In genomic region chrX:8115275-8115674, GRCm38 (mm10) we compare ENCODE assay signal across 17 mouse cellular contexts. TPM values are rescaled to one million over a fixed set of nuclear protein-coding genes. Genes with fewer than 3 reads are reported as not detected.
DNase-seq lines count a peak whose midpoint lies in the region; ATAC-seq and TF ChIP-seq lines count a peak whose summit lies in the region.
"Had no signal": no experiment of that assay in that cellular context is flagged by ENCODE, and none has a peak within 500 bp of the region (broad histone marks: within the 10 kb centered on the region; RNA-seq: fewer than 3 reads in every experiment).

No protein-coding gene starts in this region.

- no peak overlapping the region for H3K4me3 ChIP-seq in kidney, postnatal 0 days (replicated peaks; ENCODE audit: low read depth, low read length)
- H3K4me3 ChIP-seq in kidney, embryonic 14.5 days (ENCODE audit: low read length) = no peak overlapping the region
- H3K4me3 ChIP-seq: forebrain, embryonic 12.5 days had no signal

- H3K27me3 ChIP-seq in kidney, postnatal 0 days (ENCODE audit: insufficient read depth, low read length) = no peaks in the 10 kb centered on the region
- H3K27me3 ChIP-seq in kidney, embryonic 14.5 days (ENCODE audit: control insufficient read depth, insufficient read depth, low read length) = no peaks in the 10 kb centered on the region
- H3K27me3 ChIP-seq: forebrain, embryonic 12.5 days had no signal

- DNase-seq in kidney, postnatal 0 days (ENCODE audit: low spot score) = peak; percentile 4
- DNase-seq in 3T3-L1 (ENCODE audit: low read depth, low spot score) = peak; percentile 47
- DNase-seq in urinary bladder, postnatal 36 days (ENCODE audit: low spot score in 2 of 2) = no peak
- DNase-seq in urinary bladder, postnatal 4 days (ENCODE audit: low spot score in 2 of 2) = no peak
- DNase-seq: cerebellum, adult 9-11 months; gastrocnemius, postnatal 25 days; heart, postnatal 36 days; kidney, adult 8-10 months; kidney, postnatal 4 days; retina, postnatal 1 day; right cerebral cortex, postnatal 4 days had no signal

- no peak overlapping the region for H3K4me2 ChIP-seq in kidney, postnatal 0 days (ENCODE audit: low read length)
- H3K4me2 ChIP-seq in kidney, embryonic 14.5 days (replicated peaks; ENCODE audit: low read depth, low read length) = no peak overlapping the region
- H3K4me2 ChIP-seq: forebrain, embryonic 12.5 days; heart, embryonic 11.5 days had no signal

- no peak overlapping the region for H3K9ac ChIP-seq in kidney, postnatal 0 days (ENCODE audit: low read depth, low read length)
- H3K9ac ChIP-seq in kidney, embryonic 14.5 days (ENCODE audit: low read depth, low read length) = no peak overlapping the region
- H3K9ac ChIP-seq: forebrain, embryonic 12.5 days had no signal

- H3K27ac ChIP-seq in kidney, postnatal 0 days = no peak overlapping the region
- no peak overlapping the region for H3K27ac ChIP-seq in kidney, embryonic 14.5 days (ENCODE audit: low read depth, low read length)
- H3K27ac ChIP-seq: forebrain, embryonic 12.5 days; hindbrain, postnatal 0 days had no signal

- no peak for ATAC-seq in kidney, postnatal 0 days (replicated peaks; ENCODE audit: low FRiP score, low read depth)
- ATAC-seq in kidney, embryonic 14.5 days (ENCODE audit: low FRiP score, low TSS enrichment) = no peak
- peak; percentile 65 for ATAC-seq in CD4-positive, CD25-positive, alpha-beta regulatory T cell, adult 4 months
- ATAC-seq in erythroblast, adult 5-6 weeks (replicated peaks; ENCODE audit: low FRiP score, poor library complexity, severe bottlenecking) = peak; percentile 69
- ATAC-seq: hindbrain, postnatal 0 days had no signal

- WGBS in kidney, postnatal 0 days = 78% methylated on average over 4 of the region's 4 CpGs
- 78% methylated on average over 4 of the region's 4 CpGs for WGBS in kidney, embryonic 14.5 days

- peak; percentile 34; the same call in 1 of the 2 replicates for TF ChIP-seq CTCF in kidney, postnatal 0 days (IDR thresholded peaks at IDR 0.05; ENCODE audit: low read depth)

- H3K4me1 ChIP-seq in kidney, postnatal 0 days (replicated peaks; ENCODE audit: insufficient read depth, low read length) = no peaks in the 10 kb centered on the region
- no peaks in the 10 kb centered on the region for H3K4me1 ChIP-seq in kidney, embryonic 14.5 days (ENCODE audit: control insufficient read depth, insufficient read depth, low read length)
- H3K4me1 ChIP-seq: forebrain, embryonic 12.5 days had no signal

- no peaks in the 10 kb centered on the region for H3K9me3 ChIP-seq in kidney, postnatal 0 days (replicated peaks; ENCODE audit: low read length)
- no peaks in the 10 kb centered on the region for H3K9me3 ChIP-seq in kidney, embryonic 14.5 days (ENCODE audit: control insufficient read depth, low read length)
- H3K9me3 ChIP-seq: forebrain, embryonic 12.5 days had no signal

- H3K36me3 ChIP-seq in kidney, postnatal 0 days (ENCODE audit: insufficient read depth, low read length) = no peaks in the 10 kb centered on the region
- H3K36me3 ChIP-seq in kidney, embryonic 14.5 days (ENCODE audit: control insufficient read depth, insufficient read depth, low read length) = no peaks in the 10 kb centered on the region
- H3K36me3 ChIP-seq: forebrain, embryonic 12.5 days had no signal

RNA-seq across cellular contexts. Expression of gene Wdr13, which starts 17.4 kb away (rescaled TPM):
- 17.9 and 19.5 TPM in 2 replicates for polyA plus RNA-seq in kidney, postnatal 0 days (2015; fragmentation: Nextera tagmentation; extraction: Ambion mirVana)
- polyA plus RNA-seq in kidney, embryonic 14.5 days (2014; fragmentation: Nextera tagmentation; extraction: Ambion mirVana) = 19.3 and 21.3 TPM in 2 replicates
- polyA plus RNA-seq in CD4-positive, CD25-positive, alpha-beta regulatory T cell, adult 4 months (2017; shearing (Covaris generic)) = 10 to 100 TPM; 19.1 to 33.8 TPM
- 3.1 and 7.7 TPM in 2 replicates for total RNA-seq in erythroblast, adult 5-6 weeks (2015; ENCODE audit: low replicate concordance)
- 7.9 and 15.5 TPM in 2 replicates for total RNA-seq in erythroblast, adult 5-6 weeks (2017; ENCODE audit: low replicate concordance)

RNA-seq across cellular contexts. Expression of gene Was, which starts 25.0 kb away (rescaled TPM):
- polyA plus RNA-seq in kidney, postnatal 0 days (2015; fragmentation: Nextera tagmentation; extraction: Ambion mirVana) = 0.16 and 0.28 TPM in 2 replicates
- polyA plus RNA-seq in kidney, embryonic 14.5 days (2014; fragmentation: Nextera tagmentation; extraction: Ambion mirVana) = 0.27 and 0.51 TPM in 2 replicates
- 10 to 100 TPM; 13.9 to 22.0 TPM for polyA plus RNA-seq in CD4-positive, CD25-positive, alpha-beta regulatory T cell, adult 4 months (2017; shearing (Covaris generic))
- 24.4 and 27.2 TPM in 2 replicates for total RNA-seq in erythroblast, adult 5-6 weeks (2015; ENCODE audit: low replicate concordance)
- total RNA-seq in erythroblast, adult 5-6 weeks (2017; ENCODE audit: low replicate concordance) = 19.1 and 27.3 TPM in 2 replicates

RNA-seq across cellular contexts. Expression of gene Rbm3, which starts 30.4 kb away (rescaled TPM):
- polyA plus RNA-seq in kidney, postnatal 0 days (2015; fragmentation: Nextera tagmentation; extraction: Ambion mirVana) = 766 and 794 TPM in 2 replicates
- 606 and 668 TPM in 2 replicates for polyA plus RNA-seq in kidney, embryonic 14.5 days (2014; fragmentation: Nextera tagmentation; extraction: Ambion mirVana)
- polyA plus RNA-seq in CD4-positive, CD25-positive, alpha-beta regulatory T cell, adult 4 months (2017; shearing (Covaris generic)) = 100 to 1,000 TPM; 519 to 666 TPM
- 309 and 358 TPM in 2 replicates for total RNA-seq in erythroblast, adult 5-6 weeks (2015; ENCODE audit: low replicate concordance)
- 298 and 314 TPM in 2 replicates for total RNA-seq in erythroblast, adult 5-6 weeks (2017; ENCODE audit: low replicate concordance)

RNA-seq across cellular contexts. Expression of gene Suv39h1, which starts 40.7 kb away (rescaled TPM):
- 32.5 and 34.1 TPM in 2 replicates for polyA plus RNA-seq in kidney, postnatal 0 days (2015; fragmentation: Nextera tagmentation; extraction: Ambion mirVana)
- polyA plus RNA-seq in kidney, embryonic 14.5 days (2014; fragmentation: Nextera tagmentation; extraction: Ambion mirVana) = 52.0 and 79.3 TPM in 2 replicates
- polyA plus RNA-seq in CD4-positive, CD25-positive, alpha-beta regulatory T cell, adult 4 months (2017; shearing (Covaris generic)) = 10 to 100 TPM; 16.0 to 31.0 TPM
- 13.1 and 20.9 TPM in 2 replicates for total RNA-seq in erythroblast, adult 5-6 weeks (2015; ENCODE audit: low replicate concordance)
- total RNA-seq in erythroblast, adult 5-6 weeks (2017; ENCODE audit: low replicate concordance) = 24.1 and 25.7 TPM in 2 replicates

Comparison
In these comparisons a context has a peak if more than half of its experiments do, and no peak if none do; other contexts are left out.
1. ATAC-seq: peak in CD4-positive, CD25-positive, alpha-beta regulatory T cell, adult 4 months (single experiment) and erythroblast, adult 5-6 weeks (single experiment); none in kidney, postnatal 0 days (single experiment) and kidney, embryonic 14.5 days (single experiment).
2. DNase-seq: peak in kidney, postnatal 0 days (single experiment) and 3T3-L1 (single experiment); none in urinary bladder, postnatal 36 days (0 of 2) and urinary bladder, postnatal 4 days (0 of 2).